Mouse (Mus musculus): Measurements from ENCODE around the gene Atg2b.

DNA sequence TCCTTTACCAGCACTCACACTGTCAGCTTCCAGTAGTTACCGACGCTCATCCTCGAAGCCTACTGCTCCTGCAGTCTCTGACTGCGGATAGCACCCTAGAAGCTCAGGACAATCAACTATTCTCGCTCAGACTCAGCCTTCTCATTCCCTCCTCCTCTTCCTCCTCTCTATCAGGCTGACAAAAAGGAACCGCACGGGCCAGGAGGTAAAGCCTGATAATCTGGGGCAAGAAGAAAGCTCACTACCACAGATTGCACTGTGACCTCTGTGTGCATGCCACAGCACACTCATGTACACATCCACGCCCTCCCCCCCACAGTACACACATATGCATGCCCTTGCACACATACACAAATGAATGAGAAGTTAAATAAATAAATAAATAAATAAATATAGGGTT, 8.7 kb downstream of the Atg2b start:
- TF ChIP-seq POLR2A (IDR thresholded peaks at IDR 0.05; ENCODE audit: control insufficient read depth, extremely low read depth, insufficient read depth, low read length, poor library complexity) = no peak
- TF ChIP-seq CTCF (IDR thresholded peaks at IDR 0.05; ENCODE audit: borderline replicate concordance, control insufficient read depth, extremely low read depth, insufficient read depth, low read length, poor library complexity) = no peak

Data from thymus, adult 2 months (tissue).